Mouse (Mus musculus): ENCODE measurements around the gene Aff4. TPM values are rescaled to one million over a fixed set of nuclear protein-coding genes. Genes with fewer than 3 reads are reported as not detected.

Gene Aff4
- 139 TPM for polyA plus RNA-seq (2017; shearing (Covaris generic))

GRCm38 (mm10) chr11:53350291-53351223, at the start of gene Aff4:
TSS of gene Aff4 (plus strand) at chr11:53350833.

GRCm38 (mm10) chr11:53324512-53324968, 26.1 kb upstream of the Aff4 start, which contains the start of gene Zcchc10:
TSS of gene Zcchc10 (plus strand) at chr11:53324679.

GRCm38 (mm10) chr11:53423036-53423435, 72.4 kb downstream of the Aff4 start, which contains the start of gene Leap2:
TSS of gene Leap2 (minus strand) at chr11:53423170.

GRCm38 (mm10) chr11:53430670-53431346, 80.2 kb downstream of the Aff4 start, which contains the start of the genes Uqcrq and Gdf9:
TSS of gene Uqcrq (minus strand) at chr11:53430831.
TSS of gene Gdf9 (plus strand) at chr11:53431023.

GRCm38 (mm10) chr11:53456474-53457371, 106.1 kb downstream of the Aff4 start, which contains the start of the genes Gm10447 and Shroom1:
TSS of gene Gm10447 (minus strand) at chr11:53457110.
TSS of gene Shroom1 (plus strand) at chr11:53457205.

GRCm38 (mm10) chr11:53469968-53470695, 119.5 kb downstream of the Aff4 start, which contains the start of gene Gm9837:
TSS of gene Gm9837 (minus strand) at chr11:53470479.

Other genes starting within 250 kb of the Aff4 start
- 129 TPM for gene Hspa4, start 50.4 kb upstream of the Aff4 start, polyA plus RNA-seq (2017; shearing (Covaris generic))
- 33.8 TPM for gene Zcchc10, start 26.2 kb upstream of the Aff4 start, polyA plus RNA-seq (2017; shearing (Covaris generic))
- gene Leap2, start 72.3 kb downstream of the Aff4 start, polyA plus RNA-seq (2017; shearing (Covaris generic)) = not detected
- 318 TPM for gene Uqcrq, start 80.0 kb downstream of the Aff4 start, polyA plus RNA-seq (2017; shearing (Covaris generic))
- gene Gdf9, start 80.2 kb downstream of the Aff4 start, polyA plus RNA-seq (2017; shearing (Covaris generic)) = 0.17 TPM
- not detected for gene Gm10447, start 106.3 kb downstream of the Aff4 start, polyA plus RNA-seq (2017; shearing (Covaris generic))
- not detected for gene Shroom1, start 106.4 kb downstream of the Aff4 start, polyA plus RNA-seq (2017; shearing (Covaris generic))
- not detected for gene Gm9837, start 119.6 kb downstream of the Aff4 start, polyA plus RNA-seq (2017; shearing (Covaris generic))
- not detected for gene Gm9945, start 129.3 kb downstream of the Aff4 start, polyA plus RNA-seq (2017; shearing (Covaris generic))
- not detected for gene Sowaha, start 129.4 kb downstream of the Aff4 start, polyA plus RNA-seq (2017; shearing (Covaris generic))
- 3.3 TPM for gene Sept8, start 168.4 kb downstream of the Aff4 start, polyA plus RNA-seq (2017; shearing (Covaris generic))
- 7.3 TPM for gene Kif3a, start 216.5 kb downstream of the Aff4 start, polyA plus RNA-seq (2017; shearing (Covaris generic))

All from CD4-positive, CD25-positive, alpha-beta regulatory T cell (primary cell).